ENCODE assay signal across 8 mouse cellular contexts in the genomic region with DNA sequence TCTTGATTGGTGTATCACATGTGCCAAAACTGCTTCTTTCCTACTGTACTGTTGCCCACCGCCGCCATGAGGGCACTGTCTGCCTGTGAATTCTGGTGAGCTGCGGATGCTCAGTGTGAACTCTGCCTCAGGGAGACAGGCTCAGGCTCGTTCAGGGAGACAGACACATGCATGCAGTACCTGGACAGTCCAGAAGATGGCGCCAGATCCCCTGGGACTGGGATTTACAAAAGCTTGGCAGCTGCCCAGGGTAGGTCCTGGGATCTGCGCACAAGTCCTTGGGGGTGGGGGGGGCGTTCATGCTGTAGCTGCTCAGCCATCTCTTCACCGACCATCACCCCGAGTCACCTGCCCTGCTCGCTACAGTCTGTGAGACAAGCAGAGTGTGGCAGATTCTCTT.
DNase-seq lines count a peak whose midpoint lies in the region; ATAC-seq lines count a peak whose summit lies in the region.

No protein-coding gene starts in this region.

- ATAC-seq in erythroblast, adult 5-6 weeks (replicated peaks; ENCODE audit: low FRiP score, poor library complexity, severe bottlenecking): 0 out of 2 replicates have a peak, but pooled peaks have one; percentile 54

- peak; percentile 13 to 37 for DNase-seq in CD8-positive naive resting alpha-beta T cell, adult 2 months (ENCODE audit: low read depth in 2 of 2, low spot score in 2 of 2)
- peak; percentile 27 to 56 for DNase-seq in adrenal gland, postnatal 4 days (ENCODE audit: low spot score in 2 of 2)
- DNase-seq in heart, postnatal 14 days: peak; percentile 67 to 82
- DNase-seq in layer of hippocampus, adult 18-20 months (ENCODE audit: low spot score in 2 of 2): peak; percentile 31 to 84
- DNase-seq in lung, postnatal 10 days: peak; percentile 78
- DNase-seq in retina, postnatal 1 day: peak; percentile 91
- DNase-seq in urinary bladder, postnatal 14 days (ENCODE audit: low spot score): peak; percentile 75

- intact Hi-C loops in heart, postnatal 14 days (cut with DNase I): loop anchor here (5.0 kb wide), 1 partner anchor 506 kb away; no protein-coding TSS in a partner anchor

Comparison
In these comparisons a context has a peak if more than half of its experiments do, and no peak if none do; other contexts are left out.
1. Peak in every context shown above with its lines: DNase-seq and ATAC-seq.
2. DNase-seq: peak in every context shown above with its lines; median percentile 91 in retina, postnatal 1 day; 78 in lung, postnatal 10 days; 75 in urinary bladder, postnatal 14 days; 74 in heart, postnatal 14 days; 58 in layer of hippocampus, adult 18-20 months; 42 in adrenal gland, postnatal 4 days; 25 in CD8-positive naive resting alpha-beta T cell, adult 2 months.